Mouse (Mus musculus) stomach, postnatal 0 days (tissue): ENCODE results near the gene Olfr1058. TPM values are rescaled to one million over a fixed set of nuclear protein-coding genes. Genes with fewer than 3 reads are reported as not detected.
"Not testable (repeated sequence)": the region's sequence is repeated elsewhere in the genome, so short reads cannot be mapped to it uniquely, and the experiment has no call there.

Experiments used
- ATAC-seq: fragments of 200-750 bp; cut with Nextera tagmentation; 2 replicates; pipeline ENCODE4 v1.8.0; 2017; ENCODE audit not compliant: low FRiP score, low TSS enrichment
- DNase-seq: peaks from one replicate; pipeline ENCODE4 v3.0.0-alpha.2; 2016; ENCODE audit warnings: low spot score
- H3K27ac ChIP-seq: fragments of 300-500 bp; sonication (generic); replicated peaks from 2 replicates; pipeline ENCODE4 v1.5.1; 2014; ENCODE audit warnings: mild to moderate bottlenecking, control low read depth
- H3K27me3 ChIP-seq: fragments of 300-500 bp; sonication (generic); 2 replicates; pipeline ENCODE4 v1.6.1; 2014; ENCODE audit warnings: low read length; ENCODE audit not compliant: control insufficient read depth, insufficient read depth
- H3K36me3 ChIP-seq: fragments of 300-500 bp; sonication (generic); 2 replicates; pipeline ENCODE4 v1.6.1; 2014; ENCODE audit warnings: low read length, mixed read lengths; ENCODE audit not compliant: control insufficient read depth, insufficient read depth
- H3K4me1 ChIP-seq: fragments of 300-500 bp; sonication (generic); replicated peaks from 2 replicates; pipeline ENCODE4 v1.6.1; 2014; ENCODE audit warnings: antibody characterized with exemption; ENCODE audit not compliant: control insufficient read depth, insufficient read depth
- H3K4me2 ChIP-seq: fragments of 300-500 bp; sonication (generic); replicated peaks from 2 replicates; pipeline ENCODE4 v1.6.1; 2014; ENCODE audit warnings: low read depth, mild to moderate bottlenecking, control low read depth, moderate library complexity
- H3K4me3 ChIP-seq: fragments of 300-500 bp; sonication (generic); 2 replicates; pipeline ENCODE4 v1.5.1; 2014; ENCODE audit warnings: low read depth, low read length, control low read depth
- H3K9ac ChIP-seq: fragments of 300-500 bp; sonication (generic); 2 replicates; pipeline ENCODE4 v1.6.1; 2014; ENCODE audit warnings: mild to moderate bottlenecking, low read length, control low read depth, mixed read lengths
- H3K9me3 ChIP-seq: fragments of 300-500 bp; sonication (generic); 2 replicates; pipeline ENCODE4 v1.6.1; 2016; ENCODE audit warnings: low read length; ENCODE audit not compliant: control insufficient read depth
- CTCF ChIP-seq: IDR thresholded peaks from 2 replicates; pipeline ENCODE4 v1.5.1; 2016; ENCODE audit warnings: antibody characterized with exemption, low read depth, mild to moderate bottlenecking, moderate library complexity
- EP300 ChIP-seq: optimal IDR thresholded peaks from 2 replicates; pipeline ENCODE3; 2016; ENCODE audit warnings: antibody characterized with exemption
- WGBS: fragments of 180-500 bp; shearing (Covaris S2); extraction: QIAGEN DNeasy Blood & Tissue Kit; methylation state at CpG from one replicate; pipeline ENCODE4 v1.1.7; 2014; 5-methylcytosine and 5-hydroxymethylcytosine counted together
- polyA plus RNA-seq: library from polyadenylated mRNA; unstranded; fragments of >200 nt; fragmentation: Nextera tagmentation; extraction: Ambion mirVana; gene quantifications from 2 replicates; pipeline ENCODE4 v1.2.1, GENCODE M21; 2015

The Olfr1058 gene
- polyA plus RNA-seq, 1 experiment from 2014 or later, result not detected

DNA sequence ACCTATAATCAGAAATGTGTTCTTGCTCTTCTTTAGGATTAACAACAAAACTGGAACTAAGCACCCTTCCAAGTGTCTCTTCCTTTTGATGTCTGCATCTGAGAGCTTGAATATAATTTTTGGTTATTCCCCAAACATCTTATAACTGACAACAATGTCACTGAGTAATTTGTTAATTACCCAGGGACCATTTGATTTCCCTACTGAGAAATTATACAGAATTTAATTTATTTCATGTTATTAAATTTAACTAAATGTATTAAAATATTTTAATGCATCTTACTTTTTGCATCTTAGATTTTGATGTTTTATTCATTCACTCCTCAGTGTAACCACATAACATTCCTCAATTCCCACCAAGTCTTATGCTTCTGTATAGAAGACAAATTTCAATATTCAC lies 26.0 kb downstream of the Olfr1058 start, which contains the start of gene Olfr1056:
Gene Olfr1056, minus strand, starts transcription at position 101 of the 400 bp plus-strand sequence.
- H3K4me1 ChIP-seq, result no peaks in the 10 kb centered on the region
- H3K9me3 ChIP-seq, result no peaks in the 10 kb centered on the region
- no peak within 1 kb of the TSS for H3K9ac ChIP-seq
- DNase-seq, result no peak
- no peaks in the 10 kb centered on the region for H3K27me3 ChIP-seq
- ATAC-seq, result no peak
- no peak within 1 kb of the TSS for H3K4me2 ChIP-seq
- H3K4me3 ChIP-seq, result no peak within 1 kb of the TSS
- H3K36me3 ChIP-seq, result no peaks in the 10 kb centered on the region
- no peak for TF ChIP-seq EP300
- TF ChIP-seq CTCF, result no peak
- H3K27ac ChIP-seq, result no peak within 1 kb of the TSS

DNA sequence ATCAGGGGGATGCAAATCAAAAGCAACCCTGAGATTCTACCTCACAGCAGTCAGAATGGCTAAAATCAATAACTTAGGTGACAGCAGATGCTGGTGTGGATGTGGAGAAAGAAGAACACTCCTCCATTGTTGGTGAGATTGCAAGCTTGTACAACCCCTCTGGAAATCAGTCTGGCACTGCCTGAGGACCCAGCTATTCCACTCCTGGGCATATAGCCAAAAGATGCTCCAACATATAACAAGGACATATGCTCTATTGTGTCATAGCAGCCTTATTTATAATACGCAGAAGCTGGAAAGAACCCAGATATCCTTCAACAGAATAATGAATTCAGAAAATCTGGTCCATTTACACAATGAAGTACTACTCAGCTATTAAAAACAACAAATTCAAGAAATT lies 36.6 kb downstream of the Olfr1058 start:
- H3K27me3 ChIP-seq, H3K9me3 ChIP-seq, DNase-seq, ATAC-seq, H3K4me1 ChIP-seq, H3K9ac ChIP-seq, H3K27ac ChIP-seq, H3K4me3 ChIP-seq, H3K4me2 ChIP-seq, H3K36me3 ChIP-seq: not testable (repeated sequence)
- 90% methylated on average over 1 of the region's 1 CpGs for WGBS

DNA sequence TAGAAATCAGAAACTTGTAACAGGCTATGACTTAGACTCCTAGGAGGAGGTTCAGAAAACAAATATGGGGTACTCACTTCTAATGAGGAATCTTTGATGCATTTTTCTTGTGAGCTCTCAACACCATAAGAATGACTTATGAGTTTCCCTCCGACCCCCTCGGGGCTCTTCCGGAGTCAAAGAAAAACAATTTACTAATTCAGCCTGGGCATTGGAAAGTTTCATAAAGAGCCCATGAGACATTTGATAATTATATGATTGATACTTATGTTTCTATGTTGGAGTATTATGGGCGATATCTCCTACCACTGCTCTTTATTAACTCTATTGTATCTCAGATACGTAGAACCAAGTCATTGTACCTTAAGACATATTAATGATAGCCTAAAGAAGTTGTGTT lies 38.2 kb downstream of the Olfr1058 start, which contains the start of gene Olfr1055:
Gene Olfr1055, minus strand, starts transcription at position 101 of the 400 bp plus-strand sequence.
- Histone ChIP-seq H3K4me3 (no peak within 1 kb of the TSS), H3K36me3 (no peaks in the 10 kb centered on the region), H3K4me2 (no peak within 1 kb of the TSS), H3K27me3 (no peaks in the 10 kb centered on the region), H3K27ac (no peak within 1 kb of the TSS), H3K9ac (no peak within 1 kb of the TSS), H3K4me1 (no peaks in the 10 kb centered on the region), H3K9me3 (no peaks in the 10 kb centered on the region)
- TF ChIP-seq EP300 (no peak), CTCF (no peak)
- DNase-seq, result no peak
- no peak for ATAC-seq
- WGBS, result 79% methylated on average over 5 of the region's 5 CpGs

DNA sequence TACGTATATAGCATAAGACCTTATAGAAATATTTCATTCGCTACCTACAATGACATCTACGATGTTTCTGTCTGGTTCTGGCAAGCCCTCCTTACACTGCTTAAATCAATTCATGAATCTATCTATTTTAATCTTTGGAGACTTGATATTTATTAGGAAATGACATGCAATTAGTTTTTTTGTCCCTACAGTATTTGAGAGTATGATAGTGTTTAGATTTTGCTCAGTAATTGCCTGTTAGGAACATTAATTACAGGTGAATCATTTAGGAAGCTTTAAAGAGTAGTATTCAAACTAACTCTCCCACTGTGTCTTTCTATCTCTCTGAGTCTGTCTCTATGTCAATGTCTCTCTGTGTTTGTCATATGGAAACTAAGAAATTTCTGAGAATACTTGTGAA lies 53.0 kb downstream of the Olfr1058 start, which contains the start of gene Olfr1054:
Gene Olfr1054, minus strand, starts transcription at position 101 of the 400 bp plus-strand sequence.
- WGBS, result 77% methylated on average over 3 of the region's 3 CpGs
- H3K4me3 ChIP-seq, result no peak within 1 kb of the TSS

More for the DNA sequence above, 53.0 kb downstream of the Olfr1058 start, which contains the start of gene Olfr1054:
- TF ChIP-seq CTCF (no peak), EP300 (no peak)
- Histone ChIP-seq H3K4me1 (no peaks in the 10 kb centered on the region), H3K4me2 (no peak within 1 kb of the TSS), H3K9ac (no peak within 1 kb of the TSS), H3K27me3 (no peaks in the 10 kb centered on the region), H3K27ac (no peak within 1 kb of the TSS), H3K36me3 (no peaks in the 10 kb centered on the region), H3K9me3 (no peaks in the 10 kb centered on the region)
- ATAC-seq (no peak), DNase-seq (no peak)

Other genes starting within 250 kb of the Olfr1058 start
- not detected in 2 replicates for gene Olfr1040, start 241.8 kb downstream of the Olfr1058 start, polyA plus RNA-seq
- 0.01 TPM in 1 of 2 replicates, not detected in the other for gene Olfr1042, start 226.7 kb downstream of the Olfr1058 start, polyA plus RNA-seq
- not detected in 2 replicates for gene Olfr1043, start 221.0 kb downstream of the Olfr1058 start, polyA plus RNA-seq
- not detected in 2 replicates for gene Olfr1044, start 210.7 kb downstream of the Olfr1058 start, polyA plus RNA-seq
- gene Olfr52, start 202.9 kb downstream of the Olfr1058 start, polyA plus RNA-seq, result 0.05 TPM in 1 of 2 replicates, not detected in the other
- gene Olfr1045, start 185.6 kb downstream of the Olfr1058 start, polyA plus RNA-seq, result not detected in 2 replicates
- gene Olfr1046, start 169.2 kb downstream of the Olfr1058 start, polyA plus RNA-seq, result not detected in 2 replicates
- gene Olfr1047, start 157.2 kb downstream of the Olfr1058 start, polyA plus RNA-seq, result not detected in 2 replicates
- not detected in 2 replicates for gene Olfr1048, start 148.3 kb downstream of the Olfr1058 start, polyA plus RNA-seq
- not detected in 2 replicates for gene Olfr1049, start 130.2 kb downstream of the Olfr1058 start, polyA plus RNA-seq
- not detected in 2 replicates for gene Olfr1051, start 109.5 kb downstream of the Olfr1058 start, polyA plus RNA-seq
- not detected in 2 replicates for gene Olfr1052, start 96.1 kb downstream of the Olfr1058 start, polyA plus RNA-seq
- gene Olfr1053, start 73.3 kb downstream of the Olfr1058 start, polyA plus RNA-seq, result not detected in 2 replicates
- not detected in 2 replicates for gene Olfr1054, start 53.1 kb downstream of the Olfr1058 start, polyA plus RNA-seq
- not detected in 2 replicates for gene Olfr1055, start 38.3 kb downstream of the Olfr1058 start, polyA plus RNA-seq
- gene Olfr1056, start 26.1 kb downstream of the Olfr1058 start, polyA plus RNA-seq, result not detected in 2 replicates
- gene Olfr1057, start 10.2 kb downstream of the Olfr1058 start, polyA plus RNA-seq, result not detected in 2 replicates
- gene Olfr1061, start 25.5 kb upstream of the Olfr1058 start, polyA plus RNA-seq, result not detected in 2 replicates
- gene Olfr1062, start 38.2 kb upstream of the Olfr1058 start, polyA plus RNA-seq, result not detected in 2 replicates
- gene Olfr1065, start 62.0 kb upstream of the Olfr1058 start, polyA plus RNA-seq, result not detected in 2 replicates
- not detected in 2 replicates for gene Olfr1066, start 67.7 kb upstream of the Olfr1058 start, polyA plus RNA-seq
- not detected in 2 replicates for gene Olfr228, start 98.8 kb upstream of the Olfr1058 start, polyA plus RNA-seq
- gene Olfr1076, start 119.9 kb upstream of the Olfr1058 start, polyA plus RNA-seq, result not detected in 2 replicates
- not detected in 2 replicates for gene Olfr1079, start 153.9 kb upstream of the Olfr1058 start, polyA plus RNA-seq
- not detected in 2 replicates for gene Olfr1080, start 169.7 kb upstream of the Olfr1058 start, polyA plus RNA-seq
- gene Olfr1082, start 210.4 kb upstream of the Olfr1058 start, polyA plus RNA-seq, result not detected in 2 replicates